In the genomic region with DNA sequence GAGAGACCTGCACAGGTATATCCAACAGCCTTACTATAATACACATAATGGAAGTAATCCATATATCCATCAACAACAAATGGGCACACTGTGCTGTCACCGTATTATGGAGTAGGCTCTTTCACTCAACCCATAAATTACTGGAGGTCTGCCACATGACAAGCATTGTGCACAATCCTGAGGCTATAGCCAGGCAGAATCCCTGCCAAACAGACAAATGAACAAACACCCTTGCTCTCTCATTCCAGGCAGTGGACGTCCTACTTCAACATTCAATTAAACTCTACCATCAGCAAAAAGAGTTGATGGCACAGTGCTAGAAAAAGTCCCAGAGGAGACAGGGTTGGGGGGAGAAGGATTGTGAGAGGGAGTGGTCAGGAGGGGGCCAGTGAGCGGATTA, we compare ENCODE assay signal across 17 mouse cellular contexts.
"Had no signal": no experiment of that assay in that cellular context is flagged by ENCODE, and none has a peak within 500 bp of the region (broad histone marks: within the 10 kb centered on the region; RNA-seq: fewer than 3 reads in every experiment).

No protein-coding gene starts in this region.

- H3K4me2 ChIP-seq: liver, embryonic 13.5 days; liver, embryonic 15.5 days; lung, embryonic 14.5 days; midbrain, embryonic 13.5 days; midbrain, embryonic 15.5 days; neural tube, embryonic 12.5 days had no signal

- H3K27me3 ChIP-seq: liver, embryonic 13.5 days; liver, embryonic 15.5 days; midbrain, embryonic 13.5 days; midbrain, embryonic 15.5 days; neural tube, embryonic 12.5 days had no signal

- H3K36me3 ChIP-seq: liver, embryonic 13.5 days; liver, embryonic 15.5 days; midbrain, embryonic 10.5 days; midbrain, embryonic 13.5 days; midbrain, embryonic 15.5 days; neural tube, embryonic 12.5 days had no signal

- H3K27ac ChIP-seq: liver, embryonic 13.5 days; liver, embryonic 15.5 days; midbrain, embryonic 10.5 days; midbrain, embryonic 13.5 days; midbrain, embryonic 15.5 days; neural tube, embryonic 12.5 days had no signal

- H3K4me1 ChIP-seq: liver, embryonic 13.5 days; midbrain, embryonic 10.5 days; midbrain, embryonic 13.5 days; midbrain, embryonic 15.5 days; neural tube, embryonic 12.5 days had no signal

- DNase-seq: liver, embryonic 13.5 days; liver, postnatal 0 days; lung, embryonic 14.5 days; lung, postnatal 10 days; lung, postnatal 4 days; right cerebral cortex, adult 18-20 months; right cerebral cortex, postnatal 25 days; right cerebral cortex, postnatal 4 days; spleen, adult 18-20 months; thymus, adult 18-20 months; thymus, postnatal 25 days; thymus, postnatal 4 days had no signal

- H3K4me3 ChIP-seq: liver, embryonic 13.5 days; liver, embryonic 15.5 days; midbrain, embryonic 10.5 days; midbrain, embryonic 13.5 days; midbrain, embryonic 15.5 days; neural tube, embryonic 12.5 days had no signal

- ATAC-seq: liver, postnatal 0 days; midbrain, embryonic 13.5 days; midbrain, embryonic 15.5 days had no signal

- H3K9me3 ChIP-seq: liver, embryonic 13.5 days; liver, embryonic 15.5 days; midbrain, embryonic 10.5 days; midbrain, embryonic 13.5 days; midbrain, embryonic 15.5 days; neural tube, embryonic 12.5 days had no signal

- H3K9ac ChIP-seq: liver, embryonic 13.5 days; liver, embryonic 15.5 days; liver, postnatal 0 days; lung, embryonic 14.5 days; midbrain, embryonic 13.5 days; midbrain, embryonic 15.5 days; neural tube, embryonic 12.5 days had no signal
